Mouse (Mus musculus) CH12.LX (cell line): Measurements from ENCODE around the gene Prn. TPM values are rescaled to one million over a fixed set of nuclear protein-coding genes. Genes with fewer than 3 reads are reported as not detected.

Experiments
- DNase-seq: peaks from one replicate; pipeline ENCODE4 v3.0.0-alpha.2; 2013; ENCODE audit errors: extremely low read depth
- H3K27ac ChIP-seq: 2 replicates; pipeline ENCODE4 v1.5.1; 2012; ENCODE audit warnings: low read depth, mild to moderate bottlenecking, control low read depth, moderate library complexity; ENCODE audit not compliant: insufficient read depth
- H3K27me3 ChIP-seq: replicated peaks from 2 replicates; pipeline ENCODE3; 2012; ENCODE audit warnings: inconsistent platforms
- H3K36me3 ChIP-seq, 2 experiments: replicated peaks in 1 of 2; 2 replicates each; pipeline versions ENCODE3 to v1.6.1; 2012; ENCODE audit warnings: inconsistent platforms in 1 of 2, low read length in 1 of 2, mild to moderate bottlenecking in 1 of 2, mixed read lengths in 1 of 2, moderate library complexity in 1 of 2; ENCODE audit not compliant: control insufficient read depth in 1 of 2, insufficient read depth in 1 of 2
- H3K4me1 ChIP-seq, 2 experiments: 2 replicates each; pipeline ENCODE4 v1.6.1; 2012; ENCODE audit warnings: inconsistent platforms in 1 of 2, moderate library complexity in 1 of 2; ENCODE audit not compliant: insufficient read depth in 2 of 2, control insufficient read depth in 1 of 2
- H3K4me2 ChIP-seq: 2 replicates; pipeline ENCODE4 v1.6.1; 2012; ENCODE audit warnings: low read depth, mild to moderate bottlenecking, control low read depth; ENCODE audit not compliant: poor library complexity, insufficient read depth, severe bottlenecking
- H3K4me3 ChIP-seq, 3 experiments: fragments of 150-350 bp in 1 of 3; sonication (generic) in 1 of 3; replicated peaks in 1 of 3; 2 replicates each; pipeline versions ENCODE3 to v1.5.1; 2011 to 2012; ENCODE audit warnings: low read depth in 2 of 3, low read length in 2 of 3, mild to moderate bottlenecking in 2 of 3, moderate library complexity in 2 of 3, control low read depth in 1 of 3, improper control_type of control experiment in 1 of 3, inconsistent platforms in 1 of 3, mixed read lengths in 1 of 3; ENCODE audit not compliant: poor library complexity in 1 of 3
- H3K79me2 ChIP-seq: replicated peaks from 2 replicates; pipeline ENCODE4 v1.6.1; 2012; ENCODE audit warnings: mild to moderate bottlenecking, moderate library complexity; ENCODE audit not compliant: control insufficient read depth, poor library complexity, insufficient read depth, severe bottlenecking; ENCODE audit errors: extremely low read depth
- H3K9ac ChIP-seq: 2 replicates; pipeline ENCODE4 v1.6.1; 2012; ENCODE audit warnings: low read depth, mild to moderate bottlenecking, control low read depth, moderate library complexity; ENCODE audit not compliant: insufficient read depth
- H3K9me3 ChIP-seq: replicated peaks from 2 replicates; pipeline ENCODE3; 2012; ENCODE audit warnings: low read length, inconsistent platforms, mixed read lengths
- BHLHE40 ChIP-seq: IDR thresholded peaks from 2 replicates; pipeline ENCODE4 v1.6.1; 2011; ENCODE audit warnings: mild to moderate bottlenecking, low read depth, low read length, improper control_type of control experiment
- CHD1 ChIP-seq: IDR thresholded peaks from 2 replicates; pipeline ENCODE4 v1.6.1; 2012; ENCODE audit warnings: low read depth, low read length, improper control_type of control experiment, inconsistent platforms
- HCFC1 ChIP-seq: IDR thresholded peaks from 2 replicates; pipeline ENCODE4 v1.6.1; 2012; ENCODE audit warnings: low read depth, mild to moderate bottlenecking, inconsistent platforms, low read length, improper control_type of control experiment
- IRF4 ChIP-seq: IDR thresholded peaks from 2 replicates; pipeline ENCODE4 v1.6.1; 2014; ENCODE audit warnings: low read depth, mild to moderate bottlenecking, inconsistent platforms, low read length, improper control_type of control experiment
- KAT2A ChIP-seq: IDR thresholded peaks from 2 replicates; pipeline ENCODE4 v1.6.1; 2012; ENCODE audit warnings: low read length, improper control_type of control experiment, inconsistent platforms; ENCODE audit not compliant: insufficient replicate concordance
- MAZ ChIP-seq: IDR thresholded peaks from 2 replicates; pipeline ENCODE4 v1.6.1; 2012; ENCODE audit warnings: low read depth, mild to moderate bottlenecking, inconsistent platforms, low read length, improper control_type of control experiment, moderate library complexity
- MXI1 ChIP-seq: IDR thresholded peaks from 2 replicates; pipeline ENCODE4 v1.6.1; 2011; ENCODE audit warnings: mild to moderate bottlenecking, low read depth, low read length, improper control_type of control experiment
- MYC ChIP-seq: IDR thresholded peaks from 2 replicates; pipeline ENCODE4 v1.6.1; 2011; ENCODE audit warnings: low read depth, mild to moderate bottlenecking, improper control_type of control experiment, low read length
- POLR2AphosphoS2 ChIP-seq: IDR thresholded peaks from 2 replicates; pipeline ENCODE4 v1.6.1; 2011; ENCODE audit warnings: low read depth, low read length, improper control_type of control experiment
- RCOR1 ChIP-seq: conservative IDR thresholded peaks from 2 replicates; pipeline ENCODE4 v1.6.1; 2012; ENCODE audit warnings: low read depth, mild to moderate bottlenecking, inconsistent platforms, low read length, improper control_type of control experiment
- SMC3 ChIP-seq: IDR thresholded peaks from 2 replicates; pipeline ENCODE4 v1.6.1; 2011; ENCODE audit warnings: low read depth, low read length, improper control_type of control experiment
- TBP ChIP-seq: conservative IDR thresholded peaks from 2 replicates; pipeline ENCODE4 v1.6.1; 2011; ENCODE audit warnings: low read depth, low read length, improper control_type of control experiment
- TCF12 ChIP-seq: IDR thresholded peaks from 2 replicates; pipeline ENCODE4 v1.6.1; 2014; ENCODE audit warnings: low read depth, mild to moderate bottlenecking, inconsistent platforms, low read length, improper control_type of control experiment
- UBTF ChIP-seq: IDR thresholded peaks from 2 replicates; pipeline ENCODE4 v1.6.1; 2012; ENCODE audit warnings: low read depth, mild to moderate bottlenecking, inconsistent platforms, low read length, improper control_type of control experiment, moderate library complexity
- ZMIZ1 ChIP-seq: IDR thresholded peaks from 2 replicates; pipeline ENCODE4 v1.6.1; 2012; ENCODE audit warnings: low read depth, mild to moderate bottlenecking, inconsistent platforms, low read length, improper control_type of control experiment
- ZNF384 ChIP-seq: IDR thresholded peaks from 2 replicates; pipeline ENCODE4 v1.6.1; 2012; ENCODE audit warnings: low read depth, low read length, improper control_type of control experiment, inconsistent platforms
- dilution Hi-C: fragments of 300-500 bp; cut with MboI; formaldehyde crosslinking; loops from 2 replicates; pipeline ENCODE4 v1.14.3; 2020; ENCODE audit warnings: low sequenced_read_pairs; ENCODE audit not compliant: extremely low pct_unique_long_range_greater_than_20kb, extremely low pct_ligation_motif_present
- in situ Hi-C: fragments of 300-500 bp; cut with MboI; formaldehyde crosslinking; loops from 3 replicates; pipeline ENCODE4 v1.14.3; 2019; ENCODE audit warnings: low sequenced_read_pairs, low pct_ligation_motif_present, low pct_unique_long_range_greater_than_20kb, mixed read lengths
- polyA plus RNA-seq: library from polyadenylated mRNA; unstranded; fragments of >175 nt; gene quantifications from 2 replicates; pipeline ENCODE4 v1.2.1, GENCODE M21; 2012; ENCODE audit warnings: low read depth; ENCODE audit not compliant: insufficient read length
- total RNA-seq, 2 experiments: library from RNA; depleted of rRNA; stranded (reverse); fragments of 300-350 nt in 1 of 2; fragments of >200 nt in 1 of 2; gene quantifications; 2 replicates each; pipeline ENCODE4 v1.2.3; 2012 to 2014

Prn gene
- total and polyA plus RNA-seq, 3 experiments: not detected

DNA sequence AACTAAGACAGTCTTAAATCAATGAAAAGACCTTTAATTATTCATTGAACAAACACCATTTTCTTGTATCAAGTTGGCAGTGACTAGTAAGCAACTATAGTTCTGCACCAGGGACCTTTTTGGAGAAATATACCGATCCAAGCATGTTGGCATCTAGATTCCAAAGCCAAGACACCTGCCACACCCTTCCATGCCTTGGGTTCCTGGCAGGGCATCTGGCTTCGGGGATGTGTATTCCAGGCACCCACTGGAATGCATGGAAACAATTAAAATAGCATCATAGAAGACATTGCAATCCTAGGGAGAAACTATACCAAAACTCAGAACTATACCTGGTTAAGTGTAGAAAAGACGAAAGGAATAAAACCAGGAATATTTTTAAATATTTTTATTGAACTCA lies 3.5 kb upstream of the Prn start:
- TF ChIP-seq UBTF (no peak), MXI1 (no peak), CHD1 (no peak), IRF4 (no peak), POLR2AphosphoS2 (no peak), RCOR1 (no peak), MYC (no peak), MAZ (no peak), ZMIZ1 (no peak), SMC3 (no peak), KAT2A (no peak), ZNF384 (no peak), TBP (no peak), TCF12 (no peak)
- no peak for DNase-seq
- dilution Hi-C loops (no loop called here), in situ Hi-C loops (no loop called here)
- Histone ChIP-seq H3K9me3 (no peaks in the 10 kb centered on the region), H3K4me2 (no peak overlapping the region), H3K79me2 (no peaks in the 10 kb centered on the region), H3K4me3 (no peak overlapping the region), H3K4me1 (peaks cover 4 to 26% of the 10 kb centered on the region in 2 experiments), H3K9ac (no peak overlapping the region), H3K27ac (no peak overlapping the region), H3K27me3 (peaks cover 6% of the 10 kb centered on the region), H3K36me3 (no peaks in the 10 kb centered on the region)

DNA sequence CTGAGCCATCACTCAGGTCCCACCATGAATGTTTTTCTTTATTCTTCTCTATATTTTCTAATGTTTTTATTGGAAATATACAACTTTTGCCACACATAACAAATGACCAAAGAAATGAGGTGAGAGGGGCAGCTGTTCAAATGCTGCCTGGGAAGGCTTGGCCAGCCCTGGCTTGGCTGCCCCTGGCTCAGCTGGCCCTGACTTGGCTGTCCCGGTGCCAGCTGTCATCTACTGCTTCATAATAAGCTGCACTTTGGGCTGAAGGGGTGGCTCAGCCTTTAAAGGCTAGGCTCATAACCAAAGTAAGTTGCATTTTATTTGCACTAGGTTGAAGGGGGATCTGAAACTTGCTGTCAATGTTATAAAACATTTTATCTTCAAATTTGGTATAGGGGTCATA lies 2.9 kb upstream of the Prn start:
- H3K79me2 ChIP-seq: no peaks in the 10 kb centered on the region
- H3K36me3 ChIP-seq: no peaks in the 10 kb centered on the region
- TF ChIP-seq MYC (no peak), UBTF (no peak), BHLHE40 (no peak), HCFC1 (no peak)
- peaks cover 4 to 31% of the 10 kb centered on the region in 2 experiments for H3K4me1 ChIP-seq
- no peak overlapping the region for H3K4me2 ChIP-seq
- H3K27me3 ChIP-seq: peaks cover 6% of the 10 kb centered on the region
- no peak overlapping the region for H3K4me3 ChIP-seq
- in situ Hi-C loops (no loop called here), dilution Hi-C loops (no loop called here)
- H3K9ac ChIP-seq: no peak overlapping the region
- H3K9me3 ChIP-seq: no peaks in the 10 kb centered on the region
- DNase-seq: no peak
- H3K27ac ChIP-seq: no peak overlapping the region
